Mouse (Mus musculus) lung, adult 18-20 months (tissue): Measurements from ENCODE around the gene Prcp.
A peak's percentile ranks its signal among the peaks of the same experiment; 100 is the strongest.
"Not testable (repeated sequence)": the region's sequence is repeated elsewhere in the genome, so short reads cannot be mapped to it uniquely, and the experiment has no call there.

Experiments
- DNase-seq, 2 experiments: peaks; one replicate each; pipeline ENCODE4 v3.0.0; 2022; ENCODE audit warnings: mixed read lengths in 2 of 2

Prcp gene

GRCm38 (mm10) chr7:92890618-92891230, 16.5 kb downstream of the Prcp start:
- DNase-seq, result no peak

GRCm38 (mm10) chr7:92893478-92893877, 19.2 kb downstream of the Prcp start:
- no peak for DNase-seq

- no peak for DNase-seq
Measured at GRCm38 (mm10) chr7:92896036-92896435, 21.8 kb downstream of the Prcp start.

GRCm38 (mm10) chr7:92897021-92897420, 22.8 kb downstream of the Prcp start:
- DNase-seq, result no peak

GRCm38 (mm10) chr7:92903360-92904038, 29.2 kb downstream of the Prcp start:
- peak; percentile 68 to 74 for DNase-seq

GRCm38 (mm10) chr7:92904285-92904684, 30.0 kb downstream of the Prcp start:
- DNase-seq, result not testable (repeated sequence)

GRCm38 (mm10) chr7:92920172-92920856, 46.0 kb downstream of the Prcp start:
- DNase-seq, result no peak

GRCm38 (mm10) chr7:92920857-92921172, 46.5 kb downstream of the Prcp start:
- DNase-seq, result no peak

GRCm38 (mm10) chr7:92932792-92933191, 58.5 kb downstream of the Prcp start:
- no peak for DNase-seq

- peak in 1 of 2 experiments; percentile 2 for DNase-seq
Measured at GRCm38 (mm10) chr7:92933308-92933948, 59.2 kb downstream of the Prcp start.

- DNase-seq, result no peak
Measured at GRCm38 (mm10) chr7:92936747-92937146, 62.5 kb downstream of the Prcp start.

GRCm38 (mm10) chr7:92937955-92938354, 63.7 kb downstream of the Prcp start:
- no peak for DNase-seq

- DNase-seq, result no peak
Measured at GRCm38 (mm10) chr7:92939776-92940175, 65.5 kb downstream of the Prcp start.

- DNase-seq, result no peak
Measured at GRCm38 (mm10) chr7:92950775-92951174, 76.5 kb downstream of the Prcp start.

- DNase-seq, result no peak
Measured at GRCm38 (mm10) chr7:92952210-92952609, 77.9 kb downstream of the Prcp start.

- no peak for DNase-seq
Measured at GRCm38 (mm10) chr7:92959758-92960157, 85.5 kb downstream of the Prcp start.

- no peak for DNase-seq
Measured at GRCm38 (mm10) chr7:92961876-92962275, 87.6 kb downstream of the Prcp start.

- peak in 1 of 2 experiments; percentile 13 for DNase-seq
Measured at GRCm38 (mm10) chr7:92964754-92965501, 90.7 kb downstream of the Prcp start.

GRCm38 (mm10) chr7:92967381-92968127, 93.3 kb downstream of the Prcp start:
- DNase-seq, result no peak

GRCm38 (mm10) chr7:92977429-92977828, 103.2 kb downstream of the Prcp start:
- DNase-seq, result no peak

- no peak for DNase-seq
Measured at GRCm38 (mm10) chr7:92978225-92978624, 104.0 kb downstream of the Prcp start.

GRCm38 (mm10) chr7:92978720-92979119, 104.5 kb downstream of the Prcp start:
- DNase-seq, result not testable (repeated sequence)
